Mouse (Mus musculus) limb, embryonic 12.5 days (tissue): Measurements from ENCODE around the gene Hdac9. TPM values are rescaled to one million over a fixed set of nuclear protein-coding genes. Genes with fewer than 3 reads are reported as not detected.

Source experiments
- ATAC-seq: fragments of 200-750 bp; cut with Nextera tagmentation; 2 replicates; pipeline ENCODE4 v1.8.0; 2017; ENCODE audit warnings: low read depth, moderate TSS enrichment; ENCODE audit not compliant: insufficient number of reproducible peaks, insufficient read depth, low FRiP score, low TSS enrichment
- H3K27ac ChIP-seq: fragments of 300-500 bp; sonication (generic); 2 replicates; pipeline ENCODE4 v1.5.1; 2016; ENCODE audit warnings: mild to moderate bottlenecking, moderate library complexity
- H3K27me3 ChIP-seq: fragments of 300-500 bp; sonication (generic); 2 replicates; pipeline ENCODE4 v1.6.1; 2016; ENCODE audit warnings: mild to moderate bottlenecking, moderate library complexity
- H3K36me3 ChIP-seq: fragments of 300-500 bp; sonication (generic); 2 replicates; pipeline ENCODE4 v1.6.1; 2016; ENCODE audit warnings: mild to moderate bottlenecking, moderate library complexity
- H3K4me1 ChIP-seq: fragments of 300-500 bp; sonication (generic); replicated peaks from 2 replicates; pipeline ENCODE4 v1.6.1; 2016
- H3K4me2 ChIP-seq: fragments of 300-500 bp; sonication (generic); 2 replicates; pipeline ENCODE4 v1.6.1; 2016; ENCODE audit warnings: mild to moderate bottlenecking, moderate library complexity
- H3K4me3 ChIP-seq: fragments of 300-500 bp; sonication (generic); replicated peaks from 2 replicates; pipeline ENCODE4 v1.5.1; 2016; ENCODE audit warnings: mild to moderate bottlenecking
- H3K9ac ChIP-seq: fragments of 300-500 bp; sonication (generic); replicated peaks from 2 replicates; pipeline ENCODE4 v1.6.1; 2016; ENCODE audit warnings: mild to moderate bottlenecking, moderate library complexity
- H3K9me3 ChIP-seq: fragments of 300-500 bp; sonication (generic); 2 replicates; pipeline ENCODE4 v1.6.1; 2016; ENCODE audit warnings: mild to moderate bottlenecking, moderate library complexity
- WGBS: fragments of 180-500 bp; shearing (Covaris S2); methylation state at CpG from one replicate; pipeline ENCODE4 v1.1.7; 2016; 5-methylcytosine and 5-hydroxymethylcytosine counted together
- polyA plus RNA-seq: library from polyadenylated mRNA; unstranded; fragments of >200 nt; fragmentation: Nextera tagmentation; extraction: Ambion mirVana; gene quantifications from 2 replicates; pipeline ENCODE4 v1.2.1, GENCODE M21; 2016

The Hdac9 gene
- polyA plus RNA-seq, 1 experiment from 2014 or later: 13.0 TPM

- WGBS: 50% methylated on average over 2 of the region's 2 CpGs
- ATAC-seq: no peak
These were observed 569.4 kb downstream of the Hdac9 start for GRCm38 (mm10) chr12:34347529-34347928.

GRCm38 (mm10) chr12:34342761-34343160, 574.1 kb downstream of the Hdac9 start:
- WGBS: 18% methylated on average over 2 of the region's 2 CpGs

More at GRCm38 (mm10) chr12:34347529-34347928, 569.4 kb downstream of the Hdac9 start:
- Histone ChIP-seq H3K4me1 (peaks cover 3% of the 10 kb centered on the region; the same call in 1 of the 2 replicates), H3K36me3 (no peaks in the 10 kb centered on the region), H3K9ac (no peak overlapping the region), H3K9me3 (no peaks in the 10 kb centered on the region), H3K27ac (no peak overlapping the region), H3K4me3 (no peak overlapping the region), H3K27me3 (no peaks in the 10 kb centered on the region), H3K4me2 (no peak overlapping the region)

GRCm38 (mm10) chr12:34338886-34339285, 578.0 kb downstream of the Hdac9 start:
- H3K4me1 ChIP-seq: peaks cover 3% of the 10 kb centered on the region; the same call in 1 of the 2 replicates
- no peaks in the 10 kb centered on the region for H3K9me3 ChIP-seq
- 88% methylated on average over 4 of the region's 4 CpGs for WGBS
- H3K27me3 ChIP-seq: no peaks in the 10 kb centered on the region
- no peak for ATAC-seq
- H3K9ac ChIP-seq: no peak overlapping the region
- H3K4me2 ChIP-seq: no peak overlapping the region
- H3K36me3 ChIP-seq: no peaks in the 10 kb centered on the region
- no peak overlapping the region for H3K4me3 ChIP-seq
- no peak overlapping the region for H3K27ac ChIP-seq

More at GRCm38 (mm10) chr12:34342761-34343160, 574.1 kb downstream of the Hdac9 start:
- Histone ChIP-seq H3K9ac (no peak overlapping the region), H3K27me3 (no peaks in the 10 kb centered on the region), H3K4me3 (no peak overlapping the region), H3K9me3 (no peaks in the 10 kb centered on the region), H3K4me2 (no peak overlapping the region), H3K36me3 (no peaks in the 10 kb centered on the region), H3K4me1 (peaks cover 3% of the 10 kb centered on the region; the same call in 1 of the 2 replicates), H3K27ac (no peak overlapping the region)
- no peak for ATAC-seq

GRCm38 (mm10) chr12:34334455-34335084, 582.3 kb downstream of the Hdac9 start:
- ATAC-seq: no peak

GRCm38 (mm10) chr12:34332884-34333283, 584.0 kb downstream of the Hdac9 start:
- Histone ChIP-seq H3K4me3 (no peak overlapping the region), H3K4me2 (no peak overlapping the region), H3K36me3 (no peaks in the 10 kb centered on the region), H3K27ac (no peak overlapping the region), H3K4me1 (no peaks in the 10 kb centered on the region), H3K9me3 (no peaks in the 10 kb centered on the region), H3K9ac (no peak overlapping the region), H3K27me3 (no peaks in the 10 kb centered on the region)
- no peak for ATAC-seq
- WGBS: 53% methylated on average over 4 of the region's 4 CpGs

More at GRCm38 (mm10) chr12:34334455-34335084, 582.3 kb downstream of the Hdac9 start:
- Histone ChIP-seq H3K36me3 (no peaks in the 10 kb centered on the region), H3K4me3 (no peak overlapping the region), H3K4me1 (no peaks in the 10 kb centered on the region), H3K9ac (no peak overlapping the region), H3K27me3 (no peaks in the 10 kb centered on the region), H3K27ac (no peak overlapping the region), H3K4me2 (no peak overlapping the region), H3K9me3 (no peaks in the 10 kb centered on the region)
- WGBS: 76% methylated on average over 4 of the region's 4 CpGs

- Histone ChIP-seq H3K27ac (no peak overlapping the region), H3K9ac (no peak overlapping the region), H3K4me2 (no peak overlapping the region), H3K36me3 (no peaks in the 10 kb centered on the region), H3K9me3 (no peaks in the 10 kb centered on the region), H3K4me3 (no peak overlapping the region), H3K4me1 (no peaks in the 10 kb centered on the region), H3K27me3 (no peaks in the 10 kb centered on the region)
- ATAC-seq: no peak
- WGBS: 100% methylated on average over 1 of the region's 1 CpGs
These were observed 589.8 kb downstream of the Hdac9 start for GRCm38 (mm10) chr12:34327111-34327510.

GRCm38 (mm10) chr12:34312113-34312719, 604.7 kb downstream of the Hdac9 start:
- H3K9me3 ChIP-seq: no peaks in the 10 kb centered on the region
- H3K27me3 ChIP-seq: no peaks in the 10 kb centered on the region
- no peak overlapping the region for H3K4me2 ChIP-seq
- H3K4me3 ChIP-seq: no peak overlapping the region
- H3K27ac ChIP-seq: no peak overlapping the region
- no peak overlapping the region for H3K9ac ChIP-seq
- 72% methylated on average over 15 of the region's 15 CpGs for WGBS
- H3K36me3 ChIP-seq: no peaks in the 10 kb centered on the region
- H3K4me1 ChIP-seq: no peaks in the 10 kb centered on the region
- ATAC-seq: no peak

- no peaks in the 10 kb centered on the region for H3K27me3 ChIP-seq
- WGBS: 62% methylated on average over 3 of the region's 3 CpGs
- H3K4me3 ChIP-seq: no peak overlapping the region
- H3K27ac ChIP-seq: no peak overlapping the region
- no peaks in the 10 kb centered on the region for H3K4me1 ChIP-seq
- H3K9me3 ChIP-seq: no peaks in the 10 kb centered on the region
- no peak overlapping the region for H3K4me2 ChIP-seq
- H3K36me3 ChIP-seq: no peaks in the 10 kb centered on the region
- ATAC-seq: no peak
- no peak overlapping the region for H3K9ac ChIP-seq
These were observed 611.4 kb downstream of the Hdac9 start for GRCm38 (mm10) chr12:34305453-34305852.

GRCm38 (mm10) chr12:34292346-34292745, 624.5 kb downstream of the Hdac9 start:
- no peak for ATAC-seq
- WGBS: 73% methylated on average over 7 of the region's 7 CpGs
- H3K27ac ChIP-seq: no peak overlapping the region
- no peaks in the 10 kb centered on the region for H3K9me3 ChIP-seq
- H3K4me2 ChIP-seq: no peak overlapping the region
- H3K27me3 ChIP-seq: no peaks in the 10 kb centered on the region
- H3K4me3 ChIP-seq: no peak overlapping the region
- no peaks in the 10 kb centered on the region for H3K4me1 ChIP-seq
- H3K36me3 ChIP-seq: no peaks in the 10 kb centered on the region
- no peak overlapping the region for H3K9ac ChIP-seq

- Histone ChIP-seq H3K4me2 (no peak overlapping the region), H3K36me3 (no peaks in the 10 kb centered on the region), H3K4me1 (no peaks in the 10 kb centered on the region), H3K4me3 (no peak overlapping the region), H3K9ac (no peak overlapping the region), H3K27ac (no peak overlapping the region), H3K27me3 (no peaks in the 10 kb centered on the region), H3K9me3 (no peaks in the 10 kb centered on the region)
- ATAC-seq: no peak
- WGBS: 78% methylated on average over 2 of the region's 2 CpGs
These were observed 629.7 kb downstream of the Hdac9 start for GRCm38 (mm10) chr12:34287218-34287617.

- no peak for ATAC-seq
- Histone ChIP-seq H3K4me2 (no peak overlapping the region), H3K27me3 (no peaks in the 10 kb centered on the region), H3K36me3 (no peaks in the 10 kb centered on the region), H3K4me3 (no peak overlapping the region), H3K4me1 (no peaks in the 10 kb centered on the region), H3K9ac (no peak overlapping the region), H3K27ac (no peak overlapping the region), H3K9me3 (no peaks in the 10 kb centered on the region)
These were observed 632.0 kb downstream of the Hdac9 start for GRCm38 (mm10) chr12:34284888-34285287.

GRCm38 (mm10) chr12:34284396-34284795, 632.5 kb downstream of the Hdac9 start:
- H3K4me1 ChIP-seq: no peaks in the 10 kb centered on the region
- H3K27me3 ChIP-seq: no peaks in the 10 kb centered on the region
- 89% methylated on average over 3 of the region's 3 CpGs for WGBS
- H3K4me2 ChIP-seq: no peak overlapping the region
- H3K27ac ChIP-seq: no peak overlapping the region
- H3K4me3 ChIP-seq: no peak overlapping the region
- H3K9ac ChIP-seq: no peak overlapping the region
- H3K9me3 ChIP-seq: no peaks in the 10 kb centered on the region
- no peaks in the 10 kb centered on the region for H3K36me3 ChIP-seq
- ATAC-seq: no peak
